Comparison of ENCODE assay signal across 11 mouse cellular contexts in genomic region chr2:93961716-93962115, GRCm38 (mm10). TPM values are rescaled to one million over a fixed set of nuclear protein-coding genes. Genes with fewer than 3 reads are reported as not detected.
DNase-seq lines count a peak whose midpoint lies in the region; ATAC-seq and TF ChIP-seq lines count a peak whose summit lies in the region.
"Had no signal": no experiment of that assay in that cellular context is flagged by ENCODE, and none has a peak within 500 bp of the region (broad histone marks: within the 10 kb centered on the region; RNA-seq: fewer than 3 reads in every experiment).

No protein-coding gene starts in this region.

- H3K9ac ChIP-seq in heart, embryonic 12.5 days: no peak overlapping the region
- H3K9ac ChIP-seq in hindbrain, embryonic 12.5 days: no peak overlapping the region
- H3K9ac ChIP-seq: liver, embryonic 14.5 days had no signal

- H3K4me1 ChIP-seq in heart, embryonic 12.5 days (replicated peaks): no peaks in the 10 kb centered on the region
- peaks cover 44% of the 10 kb centered on the region for H3K4me1 ChIP-seq in cerebellum, adult 2 months (ENCODE audit: control insufficient read depth, insufficient read depth, low read length)
- H3K4me1 ChIP-seq in hindbrain, embryonic 12.5 days: peaks cover 14% of the 10 kb centered on the region

- TF ChIP-seq CTCF in cerebellum, adult 2 months (IDR thresholded peaks at IDR 0.05; ENCODE audit: borderline replicate concordance, insufficient read depth, low read depth, low read length): no peak

- 54% methylated on average over 8 of the region's 8 CpGs for WGBS in heart, embryonic 12.5 days
- 3% methylated on average over 8 of the region's 8 CpGs for WGBS in cerebellum, adult 2 months
- WGBS in hindbrain, embryonic 12.5 days: 77% methylated on average over 8 of the region's 8 CpGs

- no peak overlapping the region for H3K27ac ChIP-seq in heart, embryonic 12.5 days (ENCODE audit: poor library complexity, severe bottlenecking)
- peak overlapping the region; percentile 75 for H3K27ac ChIP-seq in cerebellum, adult 2 months (ENCODE audit: insufficient read depth, low read length)
- H3K27ac ChIP-seq in hindbrain, embryonic 12.5 days: no peak overlapping the region
- H3K27ac ChIP-seq: liver, embryonic 14.5 days had no signal

- H3K4me3 ChIP-seq in heart, embryonic 12.5 days: no peak overlapping the region
- H3K4me3 ChIP-seq in cerebellum, adult 2 months (replicated peaks; ENCODE audit: insufficient read depth, low read depth, low read length): no peak overlapping the region
- H3K4me3 ChIP-seq in hindbrain, embryonic 12.5 days: no peak overlapping the region

- no peak overlapping the region for H3K4me2 ChIP-seq in heart, embryonic 12.5 days
- no peak overlapping the region for H3K4me2 ChIP-seq in hindbrain, embryonic 12.5 days (replicated peaks)

- TF ChIP-seq POLR2A in cerebellum, adult 2 months (IDR thresholded peaks at IDR 0.05; ENCODE audit: borderline replicate concordance, insufficient read depth, low read length): no peak

- DNase-seq in heart, adult 18-20 months: peak; percentile 31 to 77
- peak; percentile 20 for DNase-seq in 3T3-L1 (ENCODE audit: low read depth, low spot score)
- DNase-seq in cerebellum, adult 2 months: peak; percentile 89 to 94
- peak; percentile 44 to 59 for DNase-seq in kidney, adult 8-10 months
- no peak for DNase-seq in ovary, postnatal 14 days (ENCODE audit: low spot score)

- ATAC-seq in heart, embryonic 12.5 days (ENCODE audit: insufficient number of reproducible peaks, low FRiP score): no peak
- ATAC-seq in granulocyte monocyte progenitor cell, adult 5-6 weeks (replicated peaks; ENCODE audit: poor library complexity, severe bottlenecking): no peak
- ATAC-seq in hindbrain, embryonic 12.5 days (ENCODE audit: low FRiP score): no peak
- ATAC-seq: CD4-positive, CD25-positive, alpha-beta regulatory T cell, adult 4 months had no signal

- H3K9me3 ChIP-seq in heart, embryonic 12.5 days (replicated peaks): no peaks in the 10 kb centered on the region
- H3K9me3 ChIP-seq in hindbrain, embryonic 12.5 days (replicated peaks): no peaks in the 10 kb centered on the region

- H3K27me3 ChIP-seq in heart, embryonic 12.5 days (replicated peaks): peaks cover 37% of the 10 kb centered on the region
- H3K27me3 ChIP-seq in cerebellum, adult 2 months (ENCODE audit: control insufficient read depth, insufficient read depth, low read length): no peaks in the 10 kb centered on the region
- H3K27me3 ChIP-seq in hindbrain, embryonic 12.5 days: peaks cover 22% of the 10 kb centered on the region

- no peaks in the 10 kb centered on the region for H3K36me3 ChIP-seq in heart, embryonic 12.5 days
- H3K36me3 ChIP-seq in hindbrain, embryonic 12.5 days: no peaks in the 10 kb centered on the region

RNA-seq across cellular contexts. Expression of gene Gm13889, which starts 4.7 kb away (rescaled TPM):
- total RNA-seq in heart, adult 18-20 months (2021): 10 to 100 TPM in 1 of 2 experiments, 1 to 10 TPM in 1; 8.9 to 10.9 TPM
- 5.9 and 6.9 TPM in 2 replicates for polyA plus RNA-seq in heart, embryonic 12.5 days (2016; fragmentation: Nextera tagmentation; extraction: Ambion mirVana)
- 47.8 and 49.0 TPM in 2 replicates for polyA plus RNA-seq in cerebellum, adult 2 months (2012; rRNA removed)
- not detected in 2 replicates for total RNA-seq in granulocyte monocyte progenitor cell, adult 5-6 weeks (2014; fragmentation: Nextera tagmentation)
- not detected in 2 replicates for total RNA-seq in granulocyte monocyte progenitor cell, adult 5-6 weeks (2017)
- polyA plus RNA-seq in hindbrain, embryonic 12.5 days (2016; fragmentation: Nextera tagmentation; extraction: Ambion mirVana): 7.0 and 7.9 TPM in 2 replicates
- polyA plus RNA-seq: CD4-positive, CD25-positive, alpha-beta regulatory T cell, adult 4 months had no signal

RNA-seq across cellular contexts. Expression of gene Gm27027, which starts 34.4 kb away (rescaled TPM):
- total RNA-seq in heart, adult 18-20 months (2021): not detected
- polyA plus RNA-seq in heart, embryonic 12.5 days (2016; fragmentation: Nextera tagmentation; extraction: Ambion mirVana): not detected in 2 replicates
- 0.26 and 0.57 TPM in 2 replicates for polyA plus RNA-seq in cerebellum, adult 2 months (2012; rRNA removed)
- total RNA-seq in granulocyte monocyte progenitor cell, adult 5-6 weeks (2014; fragmentation: Nextera tagmentation): not detected in 2 replicates
- not detected in 2 replicates for total RNA-seq in granulocyte monocyte progenitor cell, adult 5-6 weeks (2017)
- not detected in 2 replicates for polyA plus RNA-seq in hindbrain, embryonic 12.5 days (2016; fragmentation: Nextera tagmentation; extraction: Ambion mirVana)
- polyA plus RNA-seq: CD4-positive, CD25-positive, alpha-beta regulatory T cell, adult 4 months; heart, embryonic 14.5 days; liver, embryonic 14.5 days had no signal

RNA-seq across cellular contexts. Expression of gene Alkbh3, which starts 48.9 kb away (rescaled TPM):
- 10 to 100 TPM; 55.2 to 55.4 TPM for total RNA-seq in heart, adult 18-20 months (2021)
- 60.3 and 63.1 TPM in 2 replicates for polyA plus RNA-seq in heart, embryonic 12.5 days (2016; fragmentation: Nextera tagmentation; extraction: Ambion mirVana)
- 52.7 and 54.5 TPM in 2 replicates for polyA plus RNA-seq in cerebellum, adult 2 months (2012; rRNA removed)
- 52.5 and 87.5 TPM in 2 replicates for total RNA-seq in granulocyte monocyte progenitor cell, adult 5-6 weeks (2014; fragmentation: Nextera tagmentation)
- total RNA-seq in granulocyte monocyte progenitor cell, adult 5-6 weeks (2017): 34.0 and 38.0 TPM in 2 replicates
- 54.5 and 59.0 TPM in 2 replicates for polyA plus RNA-seq in hindbrain, embryonic 12.5 days (2016; fragmentation: Nextera tagmentation; extraction: Ambion mirVana)
